Mouse (Mus musculus): ENCODE measurements around the gene Zfp511. TPM values are rescaled to one million over a fixed set of nuclear protein-coding genes. Genes with fewer than 3 reads are reported as not detected.

The Zfp511 gene
- total RNA-seq, 4 experiments from 2014 or later: 6.1 to 11.2 (median 8.4) TPM

- DNase-seq (ENCODE audit: low spot score in 2 of 2): no peak
Measured at GRCm38 (mm10) chr7:140048361-140049114, 12.3 kb downstream of the Zfp511 start, which contains the start of gene Msx3. Gene Msx3, minus strand, starts transcription at chr7:140049089.

DNA sequence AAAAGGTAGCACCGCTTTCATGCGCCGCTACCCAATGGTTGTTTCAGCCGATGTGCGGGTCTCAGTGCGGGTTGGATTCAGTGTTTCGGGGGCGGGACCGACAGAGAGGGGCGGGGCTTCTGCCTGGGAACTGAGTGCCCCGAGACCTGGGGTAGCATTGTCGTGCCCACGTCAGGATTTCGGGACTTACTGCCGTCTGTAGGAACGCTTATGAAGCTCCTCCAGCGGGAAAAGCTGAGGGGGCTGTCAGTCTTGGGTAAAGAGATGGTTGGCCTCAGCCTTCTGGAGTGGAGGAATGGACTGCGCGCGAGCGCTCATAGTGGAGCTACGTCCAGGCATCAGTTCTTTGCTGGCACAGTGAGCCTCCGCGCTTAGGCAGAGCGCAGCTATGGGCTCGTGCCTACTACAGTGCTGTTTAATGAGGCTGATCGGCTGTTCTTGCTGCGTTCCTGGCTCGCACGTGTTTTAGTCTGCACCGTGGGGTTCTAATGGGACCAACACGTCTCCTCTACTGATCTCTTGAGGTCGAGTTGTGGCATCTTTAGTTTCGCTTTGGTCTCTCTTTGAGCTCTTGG is 13.0 kb downstream of the Zfp511 start:
- DNase-seq (ENCODE audit: low spot score in 2 of 2): no peak

- no peak for DNase-seq (ENCODE audit: low spot score in 2 of 2)
Measured at GRCm38 (mm10) chr7:140054124-140054523, 17.9 kb downstream of the Zfp511 start.

DNA sequence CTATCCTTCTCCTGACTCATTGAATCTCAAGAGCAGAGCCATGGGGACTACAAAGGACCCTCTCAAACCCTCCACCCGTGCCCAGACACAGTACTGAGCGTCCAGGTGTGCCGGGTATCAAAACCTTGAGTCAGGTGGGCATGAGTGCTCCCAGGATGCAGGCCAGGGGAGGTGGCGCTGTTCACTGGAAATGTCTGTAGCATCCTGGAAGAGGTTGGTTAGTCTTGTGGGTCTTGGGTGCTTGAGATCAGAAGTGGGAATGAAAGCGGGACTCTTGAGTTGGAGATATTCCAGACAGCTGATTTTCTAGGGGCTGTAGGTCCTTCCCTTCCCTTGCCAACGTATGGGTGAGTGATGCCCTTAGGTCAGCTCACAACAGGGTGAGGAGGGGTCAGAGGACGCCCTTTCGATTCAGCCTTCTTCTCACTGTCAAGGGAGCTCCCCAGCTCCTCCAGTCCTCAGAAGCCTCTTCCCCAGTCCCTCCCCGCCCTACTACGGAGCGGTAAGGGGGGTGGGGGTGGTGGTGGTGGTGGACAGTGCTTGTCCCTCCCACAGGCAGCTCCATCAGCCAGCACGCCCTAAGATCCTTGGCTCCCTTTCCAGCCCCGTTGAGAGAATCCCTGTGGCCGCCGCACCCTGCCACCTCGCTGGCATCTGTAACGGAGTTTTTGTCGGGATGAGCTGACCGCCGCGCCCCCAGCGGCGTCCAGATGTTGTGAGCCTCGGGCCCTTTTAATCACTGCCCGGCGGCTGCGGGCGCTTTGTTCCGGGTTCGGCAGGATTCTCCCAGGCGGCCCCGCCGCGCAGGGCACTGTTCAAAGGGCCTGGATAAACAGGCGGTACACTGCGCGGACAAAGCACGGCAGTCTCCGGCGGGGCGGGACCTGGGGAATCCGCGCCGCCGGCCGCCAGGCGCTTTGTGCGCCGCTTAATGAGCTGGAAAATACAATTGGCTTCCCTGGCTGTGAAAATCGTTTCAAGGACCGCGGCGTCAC is 21.5 kb downstream of the Zfp511 start:
- DNase-seq (ENCODE audit: low spot score in 2 of 2): no peak

GRCm38 (mm10) chr7:140058528-140058927 is 22.3 kb downstream of the Zfp511 start:
- DNase-seq (ENCODE audit: low spot score in 2 of 2): no peak

- no peak for DNase-seq (ENCODE audit: low spot score in 2 of 2)
Measured at GRCm38 (mm10) chr7:140059601-140060000, 23.4 kb downstream of the Zfp511 start.

- no peak for DNase-seq (ENCODE audit: low spot score in 2 of 2)
Measured at GRCm38 (mm10) chr7:140060936-140061831, 25.0 kb downstream of the Zfp511 start.

- DNase-seq (ENCODE audit: low spot score in 2 of 2): no peak
Measured at GRCm38 (mm10) chr7:140061832-140062130, 25.6 kb downstream of the Zfp511 start.

DNA sequence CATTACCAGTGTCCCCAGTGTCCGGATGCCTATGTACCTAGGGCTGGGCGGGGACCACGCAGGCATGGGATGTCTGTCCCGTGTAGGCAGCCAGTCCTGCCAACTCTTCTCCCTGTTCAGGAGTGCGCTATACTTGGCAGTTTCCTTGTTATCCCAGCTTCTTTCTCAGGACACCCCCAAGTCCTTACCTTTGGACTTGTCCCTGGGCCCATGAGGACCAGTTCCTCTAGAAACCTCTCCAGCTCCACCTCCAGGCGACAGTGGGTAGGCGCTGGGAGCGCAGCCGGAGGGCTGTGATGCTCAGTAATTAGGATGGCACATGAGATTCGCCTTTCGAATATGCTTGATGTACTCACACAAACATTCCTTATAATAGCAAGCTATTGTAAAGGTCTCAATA is 26.1 kb downstream of the Zfp511 start:
- DNase-seq (ENCODE audit: low spot score in 2 of 2): no peak

- DNase-seq (ENCODE audit: low spot score in 2 of 2): peak; percentile 29 to 48
Measured at GRCm38 (mm10) chr7:140063092-140063491, 26.9 kb downstream of the Zfp511 start.

DNA sequence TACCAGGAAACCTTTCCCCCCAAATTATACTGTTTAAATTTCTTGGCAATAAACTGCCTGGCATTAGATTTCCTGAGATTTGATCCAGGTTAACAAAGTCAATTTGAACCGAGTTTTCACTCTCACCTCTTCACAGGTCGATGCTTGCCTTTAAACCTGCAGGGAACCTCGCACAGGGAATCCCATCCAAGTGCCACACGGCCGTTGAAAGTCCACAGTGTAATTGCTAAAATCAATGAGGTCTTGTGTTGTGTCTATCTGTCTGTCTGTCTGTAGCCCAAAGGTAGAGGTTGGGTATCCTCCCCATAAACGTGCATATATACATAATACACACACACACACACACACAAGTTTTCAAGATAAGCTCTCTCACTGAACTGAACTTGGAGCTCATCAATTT is 31.2 kb downstream of the Zfp511 start:
- DNase-seq (ENCODE audit: low spot score in 2 of 2): no peak

- no peak for DNase-seq (ENCODE audit: low spot score in 2 of 2)
Measured at GRCm38 (mm10) chr7:140070042-140070711, 34.0 kb downstream of the Zfp511 start.

GRCm38 (mm10) chr7:140077698-140078097 is 41.5 kb downstream of the Zfp511 start:
- DNase-seq (ENCODE audit: low spot score in 2 of 2): no peak

- peak in 1 of 2 experiments; percentile 31 for DNase-seq (ENCODE audit: low spot score in 2 of 2)
Measured at GRCm38 (mm10) chr7:140078711-140079110, 42.5 kb downstream of the Zfp511 start.

- no peak for DNase-seq (ENCODE audit: low spot score in 2 of 2)
Measured at GRCm38 (mm10) chr7:140080503-140081156, 44.4 kb downstream of the Zfp511 start.

GRCm38 (mm10) chr7:140081408-140082241 is 45.4 kb downstream of the Zfp511 start:
- DNase-seq (ENCODE audit: low spot score in 2 of 2): no peak

- DNase-seq (ENCODE audit: low spot score in 2 of 2): no peak
Measured at GRCm38 (mm10) chr7:140082242-140082678, 46.1 kb downstream of the Zfp511 start, which contains the start of gene Caly. Gene Caly, minus strand, starts transcription at chr7:140082548.
